Mouse (Mus musculus) kidney, adult 2 months (tissue): ENCODE data around the gene Tns3. TPM values are rescaled to one million over a fixed set of nuclear protein-coding genes. Genes with fewer than 3 reads are reported as not detected.
A peak's percentile ranks its signal among the peaks of the same experiment; 100 is the strongest.

Source experiments
- DNase-seq: peaks from one replicate; pipeline ENCODE4 v3.0.0; 2021
- H3K27ac ChIP-seq: fragments of 200-500 bp; 2 replicates; pipeline ENCODE4 v1.5.1; 2012; ENCODE audit warnings: low read depth, low read length, control low read depth, inconsistent platforms; ENCODE audit not compliant: insufficient read depth
- H3K27me3 ChIP-seq: fragments of 200-500 bp; replicated peaks from 2 replicates; pipeline ENCODE4 v1.6.1; 2012; ENCODE audit warnings: mild to moderate bottlenecking, moderate library complexity, low read length, inconsistent platforms; ENCODE audit not compliant: control insufficient read depth, insufficient read depth
- H3K36me3 ChIP-seq: fragments of 200-500 bp; 2 replicates; pipeline ENCODE4 v1.6.1; 2012; ENCODE audit warnings: mild to moderate bottlenecking, moderate library complexity, low read length, inconsistent platforms; ENCODE audit not compliant: control insufficient read depth, insufficient read depth
- H3K4me1 ChIP-seq: fragments of 200-500 bp; 2 replicates; pipeline ENCODE4 v1.6.1; 2011; ENCODE audit warnings: low read length; ENCODE audit not compliant: control insufficient read depth, insufficient read depth
- H3K4me3 ChIP-seq: fragments of 200-500 bp; 2 replicates; pipeline ENCODE4 v1.5.1; 2011; ENCODE audit warnings: mild to moderate bottlenecking, low read depth, low read length, control low read depth; ENCODE audit not compliant: insufficient read depth
- CTCF ChIP-seq: fragments of 200-500 bp; conservative IDR thresholded peaks from 2 replicates; pipeline ENCODE4 v1.5.1; 2011; ENCODE audit warnings: low read depth, mild to moderate bottlenecking, control low read depth, low read length, moderate library complexity, mixed read lengths; ENCODE audit not compliant: insufficient read depth, insufficient read length
- POLR2A ChIP-seq: fragments of 200-500 bp; IDR thresholded peaks from one replicate; pipeline ENCODE4 v1.6.1; 2011; ENCODE audit warnings: low read depth, low read length, control low read depth
- WGBS: fragments of 180-500 bp; shearing (Covaris S2); methylation state at CpG from one replicate; pipeline ENCODE4 v1.1.7; 2018; 5-methylcytosine and 5-hydroxymethylcytosine counted together
- polyA plus RNA-seq: library from polyadenylated mRNA; depleted of rRNA; stranded (reverse); fragments of >200 nt; gene quantifications from 2 replicates; pipeline ENCODE4 v1.2.3, GENCODE M21; 2012

Tns3 gene
- polyA plus RNA-seq, 1 experiment: 63.7 TPM

GRCm38 (mm10) chr11:8609873-8610272 is 54.5 kb downstream of the Tns3 start:
- Histone ChIP-seq H3K36me3 (no peaks in the 10 kb centered on the region), H3K27ac (no peak overlapping the region), H3K4me1 (peaks cover 14% of the 10 kb centered on the region), H3K4me3 (no peak overlapping the region), H3K27me3 (no peaks in the 10 kb centered on the region)
- DNase-seq: no peak
- 78% methylated on average over 12 of the region's 12 CpGs for WGBS
- TF ChIP-seq CTCF (no peak), POLR2A (no peak)

DNA sequence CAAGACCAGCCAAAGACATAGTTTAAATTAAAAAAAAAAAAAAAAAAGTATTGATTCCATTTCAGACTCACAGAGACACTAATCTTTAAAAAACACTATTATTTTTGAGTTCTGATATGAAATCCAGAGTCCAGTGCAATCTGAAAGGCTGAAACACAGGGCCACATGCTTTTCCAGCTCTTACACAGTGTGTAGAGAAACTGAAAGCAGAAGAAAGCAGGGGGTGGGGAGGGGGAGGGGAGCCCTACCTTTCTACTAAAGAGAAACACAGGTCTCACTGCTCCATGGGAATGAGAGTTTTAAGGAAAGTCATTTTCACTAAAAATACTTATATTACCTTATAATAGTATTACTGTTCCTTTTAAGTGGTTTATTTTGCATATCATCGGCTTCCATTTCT is 57.2 kb downstream of the Tns3 start:
- TF ChIP-seq POLR2A (no peak), CTCF (no peak)
- Histone ChIP-seq H3K36me3 (no peaks in the 10 kb centered on the region), H3K4me3 (no peak overlapping the region), H3K27ac (no peak overlapping the region), H3K4me1 (peaks cover 20% of the 10 kb centered on the region), H3K27me3 (no peaks in the 10 kb centered on the region)
- DNase-seq: no peak
- 98% methylated on average over 1 of the region's 1 CpGs for WGBS

- H3K4me1 ChIP-seq: peaks cover 15% of the 10 kb centered on the region
- no peak overlapping the region for H3K4me3 ChIP-seq
- 70% methylated on average over 10 of the region's 10 CpGs for WGBS
- TF ChIP-seq POLR2A: no peak
- TF ChIP-seq CTCF: no peak
- H3K27me3 ChIP-seq: no peaks in the 10 kb centered on the region
- no peak overlapping the region for H3K27ac ChIP-seq
- DNase-seq: no peak
- H3K36me3 ChIP-seq: no peaks in the 10 kb centered on the region
Observed at GRCm38 (mm10) chr11:8604789-8605569, 59.4 kb downstream of the Tns3 start.

DNA sequence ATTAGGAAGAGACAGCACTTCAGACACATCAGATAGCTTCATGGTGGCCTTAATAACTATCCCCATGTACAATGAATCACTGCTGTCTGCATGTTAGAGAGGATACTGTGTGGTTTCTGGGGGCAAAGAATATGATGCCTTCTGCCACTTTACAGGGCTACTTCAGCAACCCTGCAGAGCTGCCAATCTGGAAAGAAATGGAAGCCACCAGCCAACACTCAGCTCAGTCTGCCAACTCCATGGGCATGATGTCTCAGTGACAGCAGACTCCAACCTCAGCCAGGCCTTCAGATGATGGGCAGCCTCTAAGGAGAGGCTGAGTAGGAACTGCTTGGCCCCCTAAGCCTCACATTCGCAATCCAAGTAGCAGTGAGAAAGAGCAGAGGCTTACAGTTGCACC is 61.7 kb downstream of the Tns3 start:
- Histone ChIP-seq H3K27ac (no peak overlapping the region), H3K27me3 (no peaks in the 10 kb centered on the region), H3K4me1 (peaks cover 15% of the 10 kb centered on the region), H3K4me3 (no peak overlapping the region), H3K36me3 (no peaks in the 10 kb centered on the region; the same call in 1 of the 2 replicates)
- TF ChIP-seq POLR2A (no peak), CTCF (no peak)
- DNase-seq: no peak
- 94% methylated on average over 1 of the region's 1 CpGs for WGBS

DNA sequence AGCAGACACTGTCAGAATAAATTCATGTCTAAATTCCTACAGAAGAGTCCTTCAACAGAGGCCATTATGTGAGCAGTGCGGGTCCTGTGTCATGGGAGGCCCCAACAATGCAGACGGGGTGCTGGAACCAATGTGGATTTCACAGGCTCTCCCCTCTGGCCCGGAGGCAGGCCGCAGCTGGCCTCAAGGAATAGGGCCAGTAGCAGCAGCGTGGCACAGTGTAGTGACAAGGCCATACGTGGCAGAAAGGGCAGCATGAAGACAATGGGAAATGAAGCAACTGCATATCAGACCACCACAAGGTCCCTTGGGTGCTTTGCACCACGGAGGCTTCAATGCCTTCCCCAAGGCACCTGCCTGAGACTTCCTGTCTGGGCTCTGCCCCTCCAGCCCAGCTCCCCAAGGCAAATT is 62.9 kb downstream of the Tns3 start:
- peak overlapping the region; percentile 18; the same call in 1 of the 2 replicates for H3K27ac ChIP-seq
- no peak for DNase-seq
- no peak overlapping the region for H3K4me3 ChIP-seq
- no peaks in the 10 kb centered on the region for H3K27me3 ChIP-seq
- TF ChIP-seq POLR2A: no peak
- no peak for TF ChIP-seq CTCF
- 70% methylated on average over 7 of the region's 7 CpGs for WGBS
- peaks cover 15% of the 10 kb centered on the region for H3K4me1 ChIP-seq
- H3K36me3 ChIP-seq: no peaks in the 10 kb centered on the region; the same call in 1 of the 2 replicates

- 54% methylated on average over 5 of the region's 5 CpGs for WGBS
- Histone ChIP-seq H3K4me3 (no peak overlapping the region), H3K36me3 (no peaks in the 10 kb centered on the region; the same call in 1 of the 2 replicates), H3K4me1 (peaks cover 11% of the 10 kb centered on the region; the same call in 1 of the 2 replicates), H3K27me3 (no peaks in the 10 kb centered on the region), H3K27ac (no peak overlapping the region)
- TF ChIP-seq POLR2A: no peak
- TF ChIP-seq CTCF: no peak
- DNase-seq: peak; percentile 37
Observed at GRCm38 (mm10) chr11:8595642-8596041, 68.7 kb downstream of the Tns3 start.

DNA sequence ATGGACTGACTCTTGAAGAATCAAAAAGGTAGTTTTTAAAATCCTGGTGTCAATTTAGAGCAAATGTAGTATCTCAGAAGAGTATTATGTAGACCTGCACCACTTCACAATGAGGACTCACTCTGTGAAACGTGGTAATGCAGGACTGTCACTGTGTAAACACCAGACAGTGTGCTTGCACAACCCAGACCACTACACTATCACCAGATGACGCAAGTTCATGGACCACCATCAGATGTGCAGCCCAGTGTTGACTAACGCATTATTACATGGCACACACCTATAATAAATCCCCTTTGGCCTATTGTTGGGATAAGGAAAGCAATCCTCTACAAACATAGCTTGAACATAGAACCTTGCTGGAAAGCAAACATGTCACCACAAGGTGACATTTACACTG is 71.2 kb downstream of the Tns3 start:
- WGBS: 94% methylated on average over 3 of the region's 3 CpGs
- Histone ChIP-seq H3K4me1 (peaks cover 25% of the 10 kb centered on the region), H3K4me3 (no peak overlapping the region), H3K27ac (no peak overlapping the region), H3K27me3 (no peaks in the 10 kb centered on the region), H3K36me3 (no peaks in the 10 kb centered on the region)
- no peak for TF ChIP-seq CTCF
- TF ChIP-seq POLR2A: no peak
- no peak for DNase-seq
